Mouse (Mus musculus): ENCODE data around the gene Cyp1a1.
A peak's percentile ranks its signal among the peaks of the same experiment; 100 is the strongest.

Cyp1a1 gene

GRCm38 (mm10) chr9:57687751-57688150 lies at the start of gene Cyp1a1:
TSS of gene Cyp1a1 (plus strand) at chr9:57687928.
- no peak for DNase-seq (ENCODE audit: low spot score in 2 of 2)

- DNase-seq (ENCODE audit: low spot score in 2 of 2): no peak
Measured at GRCm38 (mm10) chr9:57638651-57639459, 48.9 kb upstream of the Cyp1a1 start.

GRCm38 (mm10) chr9:57639661-57640328 lies 47.9 kb upstream of the Cyp1a1 start:
- no peak for DNase-seq (ENCODE audit: low spot score in 2 of 2)

GRCm38 (mm10) chr9:57640384-57640783 lies 47.3 kb upstream of the Cyp1a1 start:
- DNase-seq (ENCODE audit: low spot score in 2 of 2): peak; percentile 83 to 87

- DNase-seq (ENCODE audit: low spot score in 2 of 2): no peak
Measured at GRCm38 (mm10) chr9:57641022-57641421, 46.7 kb upstream of the Cyp1a1 start.

- DNase-seq (ENCODE audit: low spot score in 2 of 2): no peak
Measured at GRCm38 (mm10) chr9:57641775-57642550, 45.8 kb upstream of the Cyp1a1 start.

- DNase-seq (ENCODE audit: low spot score in 2 of 2): no peak
Measured at GRCm38 (mm10) chr9:57643169-57643855, 44.4 kb upstream of the Cyp1a1 start.

- no peak for DNase-seq (ENCODE audit: low spot score in 2 of 2)
Measured at GRCm38 (mm10) chr9:57643856-57644180, 43.9 kb upstream of the Cyp1a1 start.

- DNase-seq (ENCODE audit: low spot score in 2 of 2): no peak
Measured at GRCm38 (mm10) chr9:57644442-57644943, 43.2 kb upstream of the Cyp1a1 start.

- DNase-seq (ENCODE audit: low spot score in 2 of 2): peak; percentile 88 to 96
Measured at GRCm38 (mm10) chr9:57644944-57645893, 42.5 kb upstream of the Cyp1a1 start.

- no peak for DNase-seq (ENCODE audit: low spot score in 2 of 2)
Measured at GRCm38 (mm10) chr9:57646551-57647103, 41.1 kb upstream of the Cyp1a1 start.

GRCm38 (mm10) chr9:57647286-57648108 lies 40.2 kb upstream of the Cyp1a1 start:
- DNase-seq (ENCODE audit: low spot score in 2 of 2): no peak

- DNase-seq (ENCODE audit: low spot score in 2 of 2): no peak
Measured at GRCm38 (mm10) chr9:57650130-57650785, 37.5 kb upstream of the Cyp1a1 start.

GRCm38 (mm10) chr9:57650786-57651311 lies 36.9 kb upstream of the Cyp1a1 start:
- peak; percentile 72 for DNase-seq (ENCODE audit: low spot score in 2 of 2)

GRCm38 (mm10) chr9:57652351-57652750 lies 35.4 kb upstream of the Cyp1a1 start:
- DNase-seq (ENCODE audit: low spot score in 2 of 2): no peak

GRCm38 (mm10) chr9:57652855-57653254 lies 34.9 kb upstream of the Cyp1a1 start:
- DNase-seq (ENCODE audit: low spot score in 2 of 2): no peak

GRCm38 (mm10) chr9:57653283-57653682 lies 34.4 kb upstream of the Cyp1a1 start, which contains the start of gene Csk:
TSS of gene Csk (minus strand) at chr9:57653631.
- DNase-seq (ENCODE audit: low spot score in 2 of 2): no peak

GRCm38 (mm10) chr9:57654966-57655365 lies 32.8 kb upstream of the Cyp1a1 start:
- DNase-seq (ENCODE audit: low spot score in 2 of 2): no peak

Data from thymus, postnatal 10 days (tissue).